Mouse (Mus musculus) lung, postnatal 0 days (tissue): Measurements from ENCODE around the gene Ifng. TPM values are rescaled to one million over a fixed set of nuclear protein-coding genes. Genes with fewer than 3 reads are reported as not detected.

ENCODE experiments used
- ATAC-seq: fragments of 200-750 bp; cut with Nextera tagmentation; 2 replicates; pipeline ENCODE4 v1.8.0; 2017; ENCODE audit warnings: moderate library complexity
- DNase-seq: peaks from one replicate; pipeline ENCODE4 v3.0.0-alpha.2; 2016; ENCODE audit warnings: low spot score
- H3K27ac ChIP-seq: fragments of 300-500 bp; sonication (generic); 2 replicates; pipeline ENCODE4 v1.5.1; 2014; ENCODE audit warnings: antibody characterized with exemption, mild to moderate bottlenecking, low read length, mixed read lengths
- H3K27me3 ChIP-seq: fragments of 300-500 bp; sonication (generic); replicated peaks from 2 replicates; pipeline ENCODE4 v1.6.1; 2014; ENCODE audit warnings: low read length, mixed read lengths; ENCODE audit not compliant: insufficient read depth
- H3K36me3 ChIP-seq: fragments of 300-500 bp; sonication (generic); 2 replicates; pipeline ENCODE4 v1.6.1; 2014; ENCODE audit warnings: low read length, mixed read lengths; ENCODE audit not compliant: insufficient read depth
- H3K4me1 ChIP-seq: fragments of 300-500 bp; sonication (generic); 2 replicates; pipeline ENCODE4 v1.6.1; 2014; ENCODE audit warnings: antibody characterized with exemption, low read depth, low read length, mixed read lengths; ENCODE audit not compliant: insufficient read depth
- H3K4me2 ChIP-seq: fragments of 300-500 bp; sonication (generic); replicated peaks from 2 replicates; pipeline ENCODE4 v1.6.1; 2014; ENCODE audit warnings: low read depth, mild to moderate bottlenecking, low read length, moderate library complexity, mixed read lengths
- H3K4me3 ChIP-seq: fragments of 300-500 bp; sonication (generic); 2 replicates; pipeline ENCODE4 v1.5.1; 2014; ENCODE audit warnings: low read depth, low read length
- H3K9ac ChIP-seq: fragments of 300-500 bp; sonication (generic); replicated peaks from 2 replicates; pipeline ENCODE4 v1.6.1; 2014; ENCODE audit warnings: low read depth, mild to moderate bottlenecking
- H3K9me3 ChIP-seq: fragments of 300-500 bp; sonication (generic); 2 replicates; pipeline ENCODE4 v1.6.1; 2016; ENCODE audit warnings: low read length, mixed read lengths
- CTCF ChIP-seq: IDR thresholded peaks from 2 replicates; pipeline ENCODE4 v1.5.1; 2016; ENCODE audit warnings: antibody characterized with exemption, mild to moderate bottlenecking
- EP300 ChIP-seq: IDR thresholded peaks from 2 replicates; pipeline ENCODE4 v1.6.1; 2016; ENCODE audit warnings: antibody characterized with exemption, mild to moderate bottlenecking, control low read depth
- WGBS: fragments of 180-500 bp; shearing (Covaris S2); extraction: QIAGEN DNeasy Blood & Tissue Kit; methylation state at CpG from one replicate; pipeline ENCODE4 v1.1.7; 2014; 5-methylcytosine and 5-hydroxymethylcytosine counted together
- polyA plus RNA-seq: library from polyadenylated mRNA; unstranded; fragments of >200 nt; fragmentation: Nextera tagmentation; extraction: Ambion mirVana; gene quantifications from 2 replicates; pipeline ENCODE4 v1.2.1, GENCODE M21; 2015

Gene Ifng
- polyA plus RNA-seq, 1 experiment from 2014 or later: 0.13 TPM

GRCm38 (mm10) chr10:118476696-118477095 is 35.9 kb downstream of the Ifng start:
- WGBS: 77% methylated on average over 2 of the region's 2 CpGs
- Histone ChIP-seq H3K4me3 (no peak overlapping the region), H3K9ac (no peak overlapping the region), H3K27me3 (no peaks in the 10 kb centered on the region), H3K9me3 (no peaks in the 10 kb centered on the region), H3K4me2 (no peak overlapping the region), H3K36me3 (no peaks in the 10 kb centered on the region), H3K4me1 (no peaks in the 10 kb centered on the region), H3K27ac (no peak overlapping the region)
- DNase-seq: no peak
- no peak for ATAC-seq
- TF ChIP-seq EP300 (no peak), CTCF (no peak)

GRCm38 (mm10) chr10:118477297-118477696 is 36.5 kb downstream of the Ifng start:
- Histone ChIP-seq H3K4me2 (no peak overlapping the region), H3K27ac (no peak overlapping the region), H3K4me3 (no peak overlapping the region), H3K4me1 (no peaks in the 10 kb centered on the region), H3K36me3 (no peaks in the 10 kb centered on the region), H3K9ac (no peak overlapping the region), H3K9me3 (no peaks in the 10 kb centered on the region), H3K27me3 (no peaks in the 10 kb centered on the region)
- ATAC-seq: no peak
- 80% methylated on average over 2 of the region's 2 CpGs for WGBS
- no peak for DNase-seq
- no peak for TF ChIP-seq CTCF
- no peak for TF ChIP-seq EP300

GRCm38 (mm10) chr10:118479244-118479643 is 38.4 kb downstream of the Ifng start:
- no peaks in the 10 kb centered on the region for H3K27me3 ChIP-seq
- no peak for TF ChIP-seq CTCF
- TF ChIP-seq EP300: no peak
- no peak overlapping the region for H3K4me2 ChIP-seq
- H3K4me3 ChIP-seq: no peak overlapping the region
- H3K9ac ChIP-seq: no peak overlapping the region
- DNase-seq (no peak), ATAC-seq (no peak)
- H3K36me3 ChIP-seq: no peaks in the 10 kb centered on the region
- no peak overlapping the region for H3K27ac ChIP-seq
- 63% methylated on average over 4 of the region's 4 CpGs for WGBS
- H3K4me1 ChIP-seq: no peaks in the 10 kb centered on the region
- no peaks in the 10 kb centered on the region for H3K9me3 ChIP-seq

- DNase-seq (no peak), ATAC-seq (no peak)
- no peaks in the 10 kb centered on the region for H3K4me1 ChIP-seq
- H3K36me3 ChIP-seq: no peaks in the 10 kb centered on the region
- no peak overlapping the region for H3K4me2 ChIP-seq
- no peak overlapping the region for H3K9ac ChIP-seq
- no peak overlapping the region for H3K4me3 ChIP-seq
- no peaks in the 10 kb centered on the region for H3K27me3 ChIP-seq
- no peak overlapping the region for H3K27ac ChIP-seq
- H3K9me3 ChIP-seq: no peaks in the 10 kb centered on the region
- TF ChIP-seq CTCF (no peak), EP300 (no peak)
- 93% methylated on average over 5 of the region's 5 CpGs for WGBS
These were observed 39.3 kb downstream of the Ifng start for GRCm38 (mm10) chr10:118480118-118480517.

- 71% methylated on average over 7 of the region's 7 CpGs for WGBS
- no peak for TF ChIP-seq CTCF
- TF ChIP-seq EP300: no peak
- H3K9me3 ChIP-seq: no peaks in the 10 kb centered on the region
These were observed 39.9 kb downstream of the Ifng start for GRCm38 (mm10) chr10:118480793-118481192.

GRCm38 (mm10) chr10:118494109-118494508 is 53.3 kb downstream of the Ifng start:
- Histone ChIP-seq H3K36me3 (no peaks in the 10 kb centered on the region), H3K4me3 (no peak overlapping the region), H3K9me3 (no peaks in the 10 kb centered on the region), H3K27me3 (no peaks in the 10 kb centered on the region), H3K27ac (no peak overlapping the region), H3K9ac (no peak overlapping the region), H3K4me1 (no peaks in the 10 kb centered on the region), H3K4me2 (no peak overlapping the region)
- DNase-seq: no peak
- ATAC-seq: no peak
- WGBS: 77% methylated on average over 1 of the region's 1 CpGs
- TF ChIP-seq EP300: no peak
- no peak for TF ChIP-seq CTCF

More at GRCm38 (mm10) chr10:118480793-118481192, 39.9 kb downstream of the Ifng start:
- Histone ChIP-seq H3K9ac (no peak overlapping the region), H3K27ac (no peak overlapping the region), H3K27me3 (no peaks in the 10 kb centered on the region), H3K4me2 (no peak overlapping the region), H3K36me3 (no peaks in the 10 kb centered on the region), H3K4me1 (no peaks in the 10 kb centered on the region), H3K4me3 (no peak overlapping the region)
- ATAC-seq (no peak), DNase-seq (no peak)

- ATAC-seq (no peak), DNase-seq (no peak)
- no peak overlapping the region for H3K4me2 ChIP-seq
- 58% methylated on average over 1 of the region's 1 CpGs for WGBS
- no peaks in the 10 kb centered on the region for H3K4me1 ChIP-seq
- no peaks in the 10 kb centered on the region for H3K36me3 ChIP-seq
- no peak overlapping the region for H3K27ac ChIP-seq
- H3K9me3 ChIP-seq: no peaks in the 10 kb centered on the region
- TF ChIP-seq EP300 (no peak), CTCF (no peak)
- no peak overlapping the region for H3K4me3 ChIP-seq
- no peaks in the 10 kb centered on the region for H3K27me3 ChIP-seq
- H3K9ac ChIP-seq: no peak overlapping the region
These were observed 54.5 kb downstream of the Ifng start for GRCm38 (mm10) chr10:118495362-118495761.

Other genes with a start within 250 kb of the Ifng start
- not detected in 2 replicates for gene Il22, start 236.1 kb upstream of the Ifng start, polyA plus RNA-seq
- not detected in 2 replicates for gene Gm32717, start 200.3 kb upstream of the Ifng start, polyA plus RNA-seq
- gene Gm32802, start 182.4 kb upstream of the Ifng start, polyA plus RNA-seq: not detected in 2 replicates
- gene Iltifb, start 146.0 kb upstream of the Ifng start, polyA plus RNA-seq: not detected in 2 replicates
- gene Gm9040, start 114.1 kb upstream of the Ifng start, polyA plus RNA-seq: not detected in 2 replicates
- not detected in 2 replicates for gene Gm9044, start 108.6 kb upstream of the Ifng start, polyA plus RNA-seq
- 0.06 TPM in 1 of 2 replicates, not detected in the other for gene Gm9045, start 103.2 kb upstream of the Ifng start, polyA plus RNA-seq
- gene Gm9046, start 97.8 kb upstream of the Ifng start, polyA plus RNA-seq: not detected in 2 replicates
- not detected in 2 replicates for gene Gm9048, start 92.4 kb upstream of the Ifng start, polyA plus RNA-seq
- 0.06 TPM in 1 of 2 replicates, not detected in the other for gene Gm9049, start 86.9 kb upstream of the Ifng start, polyA plus RNA-seq